Mouse (Mus musculus) testis, postnatal 10 days (tissue): ENCODE measurements at regions not wholly inside any gene's neighbourhood (a gene's known extent, or its start where the extent isn't known, plus 50 kb on each side); places are given as distances from the start of the nearest gene placed in this dataset.

Experiments used
- DNase-seq: peaks from one replicate; pipeline ENCODE4 v3.0.0; 2021; ENCODE audit warnings: low spot score

GRCm38 (mm10) chr7:95082248-95082647 lies 1088.8 kb upstream of the Tenm4 start:
- DNase-seq = no peak

GRCm38 (mm10) chr7:95084328-95084727 lies 1086.7 kb upstream of the Tenm4 start:
- DNase-seq = no peak

- peak; percentile 46 for DNase-seq
Observed at GRCm38 (mm10) chr7:95091360-95091759, 1079.7 kb upstream of the Tenm4 start.

GRCm38 (mm10) chr7:95129020-95129419 lies 1042.0 kb upstream of the Tenm4 start:
- no peak for DNase-seq

- no peak for DNase-seq
Observed at GRCm38 (mm10) chr7:95133038-95133437, 1038.0 kb upstream of the Tenm4 start.

GRCm38 (mm10) chr7:95134062-95134625 lies 1036.9 kb upstream of the Tenm4 start:
- no peak for DNase-seq

GRCm38 (mm10) chr7:95141778-95142177 lies 1029.3 kb upstream of the Tenm4 start:
- DNase-seq = no peak

- DNase-seq = no peak
Observed at GRCm38 (mm10) chr7:95143037-95143436, 1028.0 kb upstream of the Tenm4 start.
